Mouse (Mus musculus): ENCODE measurements around the gene Ninl. TPM values are rescaled to one million over a fixed set of nuclear protein-coding genes. Genes with fewer than 3 reads are reported as not detected.

Ninl gene
- polyA plus RNA-seq, 1 experiment from 2014 or later = 4.3 TPM

GRCm38 (mm10) chr2:151003796-151004195 is 35.4 kb downstream of the Ninl start:
- ATAC-seq (ENCODE audit: low FRiP score) = no peak

GRCm38 (mm10) chr2:151001619-151002175 is 37.5 kb downstream of the Ninl start:
- no peak overlapping the region for H3K27ac ChIP-seq
- H3K4me1 ChIP-seq (replicated peaks; ENCODE audit: control insufficient read depth, insufficient read depth, low read length) = no peaks in the 10 kb centered on the region
- H3K36me3 ChIP-seq (replicated peaks; ENCODE audit: control insufficient read depth, insufficient read depth) = no peaks in the 10 kb centered on the region
- no peak overlapping the region for H3K4me3 ChIP-seq (replicated peaks; ENCODE audit: low read length)
- H3K27me3 ChIP-seq (ENCODE audit: control insufficient read depth, insufficient read depth, low read length) = no peaks in the 10 kb centered on the region
- no peak for DNase-seq (ENCODE audit: low spot score)
- no peak overlapping the region for H3K4me2 ChIP-seq (replicated peaks)
- no peak for ATAC-seq (ENCODE audit: low FRiP score)
- 92% methylated on average over 5 of the region's 5 CpGs for WGBS
- H3K9me3 ChIP-seq (ENCODE audit: control insufficient read depth, low read length) = no peaks in the 10 kb centered on the region
- H3K9ac ChIP-seq = no peak overlapping the region

More at GRCm38 (mm10) chr2:151003796-151004195, 35.4 kb downstream of the Ninl start:
- no peak overlapping the region for H3K4me2 ChIP-seq (replicated peaks)
- 87% methylated on average over 6 of the region's 6 CpGs for WGBS
- H3K9me3 ChIP-seq (ENCODE audit: control insufficient read depth, low read length) = no peaks in the 10 kb centered on the region
- no peak overlapping the region for H3K27ac ChIP-seq
- DNase-seq (ENCODE audit: low spot score) = no peak
- H3K27me3 ChIP-seq (ENCODE audit: control insufficient read depth, insufficient read depth, low read length) = no peaks in the 10 kb centered on the region
- no peak overlapping the region for H3K9ac ChIP-seq
- no peak overlapping the region for H3K4me3 ChIP-seq (replicated peaks; ENCODE audit: low read length)
- no peaks in the 10 kb centered on the region for H3K36me3 ChIP-seq (replicated peaks; ENCODE audit: control insufficient read depth, insufficient read depth)
- 0 out of 2 replicates have a peak, but pooled peaks cover 6% of the 10 kb centered on the region for H3K4me1 ChIP-seq (replicated peaks; ENCODE audit: control insufficient read depth, insufficient read depth, low read length)

GRCm38 (mm10) chr2:151000402-151001178 is 38.6 kb downstream of the Ninl start:
- WGBS = 46% methylated on average over 7 of the region's 7 CpGs

DNA sequence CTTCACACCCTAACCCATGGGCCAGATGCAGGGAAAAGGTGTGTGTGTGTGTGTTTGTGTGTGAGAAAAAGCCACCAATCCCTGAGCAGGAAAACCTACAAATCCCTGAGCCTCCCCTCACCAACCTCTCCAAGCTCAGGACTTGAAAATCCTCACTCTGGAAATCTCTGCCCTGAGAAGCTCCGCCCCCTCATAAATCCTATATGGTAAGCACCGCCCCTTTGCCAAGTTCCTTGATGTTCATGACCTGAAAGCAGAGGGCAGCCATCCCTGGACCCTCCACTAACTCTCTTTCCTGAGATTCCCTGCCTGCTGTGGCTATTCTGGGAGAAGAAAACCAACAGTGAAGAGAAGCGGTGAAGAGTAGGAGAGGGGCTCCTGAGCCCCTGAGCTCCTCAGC is 40.2 kb downstream of the Ninl start:
- no peak for DNase-seq (ENCODE audit: low spot score)
- no peak overlapping the region for H3K9ac ChIP-seq

More at GRCm38 (mm10) chr2:151000402-151001178, 38.6 kb downstream of the Ninl start:
- Histone ChIP-seq H3K36me3 (replicated peaks; ENCODE audit: control insufficient read depth, insufficient read depth) (no peaks in the 10 kb centered on the region), H3K9me3 (ENCODE audit: control insufficient read depth, low read length) (no peaks in the 10 kb centered on the region), H3K4me1 (replicated peaks; ENCODE audit: control insufficient read depth, insufficient read depth, low read length) (no peaks in the 10 kb centered on the region), H3K4me2 (replicated peaks) (no peak overlapping the region), H3K27me3 (ENCODE audit: control insufficient read depth, insufficient read depth, low read length) (no peaks in the 10 kb centered on the region), H3K4me3 (replicated peaks; ENCODE audit: low read length) (no peak overlapping the region), H3K9ac (no peak overlapping the region), H3K27ac (no peak overlapping the region)
- ATAC-seq (ENCODE audit: low FRiP score) = peak; percentile 91
- peak; percentile 76 for DNase-seq (ENCODE audit: low spot score)

GRCm38 (mm10) chr2:150997618-150998017 is 41.6 kb downstream of the Ninl start:
- Histone ChIP-seq H3K9ac (no peak overlapping the region), H3K27ac (no peak overlapping the region), H3K27me3 (ENCODE audit: control insufficient read depth, insufficient read depth, low read length) (no peaks in the 10 kb centered on the region), H3K4me2 (replicated peaks) (no peak overlapping the region), H3K4me1 (replicated peaks; ENCODE audit: control insufficient read depth, insufficient read depth, low read length) (no peaks in the 10 kb centered on the region), H3K36me3 (replicated peaks; ENCODE audit: control insufficient read depth, insufficient read depth) (no peaks in the 10 kb centered on the region), H3K9me3 (ENCODE audit: control insufficient read depth, low read length) (no peaks in the 10 kb centered on the region), H3K4me3 (replicated peaks; ENCODE audit: low read length) (no peak overlapping the region)
- 63% methylated on average over 5 of the region's 5 CpGs for WGBS
- ATAC-seq (ENCODE audit: low FRiP score) (no peak), DNase-seq (ENCODE audit: low spot score) (no peak)

More for the DNA sequence above, 40.2 kb downstream of the Ninl start:
- Histone ChIP-seq H3K27ac (no peak overlapping the region), H3K9me3 (ENCODE audit: control insufficient read depth, low read length) (no peaks in the 10 kb centered on the region), H3K4me3 (replicated peaks; ENCODE audit: low read length) (no peak overlapping the region), H3K36me3 (replicated peaks; ENCODE audit: control insufficient read depth, insufficient read depth) (no peaks in the 10 kb centered on the region), H3K4me1 (replicated peaks; ENCODE audit: control insufficient read depth, insufficient read depth, low read length) (no peaks in the 10 kb centered on the region), H3K27me3 (ENCODE audit: control insufficient read depth, insufficient read depth, low read length) (no peaks in the 10 kb centered on the region), H3K4me2 (replicated peaks) (no peak overlapping the region)
- WGBS = 59% methylated on average over 3 of the region's 3 CpGs
- no peak for ATAC-seq (ENCODE audit: low FRiP score)

GRCm38 (mm10) chr2:150995324-150995723 is 43.9 kb downstream of the Ninl start:
- H3K4me2 ChIP-seq (replicated peaks) = no peak overlapping the region
- no peaks in the 10 kb centered on the region for H3K36me3 ChIP-seq (replicated peaks; ENCODE audit: control insufficient read depth, insufficient read depth)
- no peaks in the 10 kb centered on the region for H3K4me1 ChIP-seq (replicated peaks; ENCODE audit: control insufficient read depth, insufficient read depth, low read length)
- ATAC-seq (ENCODE audit: low FRiP score) = no peak
- no peak overlapping the region for H3K4me3 ChIP-seq (replicated peaks; ENCODE audit: low read length)
- DNase-seq (ENCODE audit: low spot score) = no peak
- no peaks in the 10 kb centered on the region for H3K9me3 ChIP-seq (ENCODE audit: control insufficient read depth, low read length)
- no peak overlapping the region for H3K27ac ChIP-seq
- H3K27me3 ChIP-seq (ENCODE audit: control insufficient read depth, insufficient read depth, low read length) = no peaks in the 10 kb centered on the region
- no peak overlapping the region for H3K9ac ChIP-seq
- 88% methylated on average over 4 of the region's 4 CpGs for WGBS

GRCm38 (mm10) chr2:150991050-150991449 is 48.1 kb downstream of the Ninl start:
- no peak overlapping the region for H3K4me3 ChIP-seq (replicated peaks; ENCODE audit: low read length)
- no peaks in the 10 kb centered on the region for H3K4me1 ChIP-seq (replicated peaks; ENCODE audit: control insufficient read depth, insufficient read depth, low read length)
- no peak overlapping the region for H3K27ac ChIP-seq
- DNase-seq (ENCODE audit: low spot score) (no peak), ATAC-seq (ENCODE audit: low FRiP score) (no peak)
- no peaks in the 10 kb centered on the region for H3K36me3 ChIP-seq (replicated peaks; ENCODE audit: control insufficient read depth, insufficient read depth)
- 93% methylated on average over 4 of the region's 4 CpGs for WGBS
- H3K4me2 ChIP-seq (replicated peaks) = no peak overlapping the region
- no peaks in the 10 kb centered on the region for H3K9me3 ChIP-seq (ENCODE audit: control insufficient read depth, low read length)
- H3K27me3 ChIP-seq (ENCODE audit: control insufficient read depth, insufficient read depth, low read length) = no peaks in the 10 kb centered on the region
- H3K9ac ChIP-seq = no peak overlapping the region

DNA sequence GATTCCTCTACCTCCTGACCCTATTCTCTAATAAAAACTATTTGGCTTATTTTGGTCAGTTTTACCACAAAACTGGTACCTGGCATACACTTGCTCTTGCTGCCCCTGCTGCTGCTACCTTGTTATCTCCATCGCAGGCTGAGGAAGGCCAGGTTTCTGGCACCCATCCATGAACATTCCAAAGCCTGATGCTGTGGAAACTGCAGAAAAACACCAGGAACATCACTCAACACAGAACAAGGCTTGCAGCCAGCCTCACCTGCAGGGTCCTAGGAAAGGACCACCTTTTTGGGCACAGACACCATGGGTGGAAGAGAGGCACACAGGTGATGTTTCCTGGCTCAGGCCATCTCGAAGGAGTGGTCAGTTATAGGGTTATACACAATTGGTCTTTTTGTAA is 48.7 kb downstream of the Ninl start:
- Histone ChIP-seq H3K4me2 (replicated peaks) (no peak overlapping the region), H3K27ac (no peak overlapping the region), H3K4me1 (replicated peaks; ENCODE audit: control insufficient read depth, insufficient read depth, low read length) (no peaks in the 10 kb centered on the region), H3K27me3 (ENCODE audit: control insufficient read depth, insufficient read depth, low read length) (no peaks in the 10 kb centered on the region), H3K4me3 (replicated peaks; ENCODE audit: low read length) (no peak overlapping the region), H3K9ac (no peak overlapping the region), H3K36me3 (replicated peaks; ENCODE audit: control insufficient read depth, insufficient read depth) (no peaks in the 10 kb centered on the region), H3K9me3 (ENCODE audit: control insufficient read depth, low read length) (no peaks in the 10 kb centered on the region)
- DNase-seq (ENCODE audit: low spot score) (no peak), ATAC-seq (ENCODE audit: low FRiP score) (no peak)
- WGBS = 86% methylated on average over 2 of the region's 2 CpGs

GRCm38 (mm10) chr2:150985359-150985758 is 53.8 kb downstream of the Ninl start:
- Histone ChIP-seq H3K4me3 (replicated peaks; ENCODE audit: low read length) (no peak overlapping the region), H3K27me3 (ENCODE audit: control insufficient read depth, insufficient read depth, low read length) (no peaks in the 10 kb centered on the region), H3K4me1 (replicated peaks; ENCODE audit: control insufficient read depth, insufficient read depth, low read length) (no peaks in the 10 kb centered on the region), H3K36me3 (replicated peaks; ENCODE audit: control insufficient read depth, insufficient read depth) (no peaks in the 10 kb centered on the region), H3K9me3 (ENCODE audit: control insufficient read depth, low read length) (no peaks in the 10 kb centered on the region), H3K9ac (no peak overlapping the region), H3K27ac (no peak overlapping the region), H3K4me2 (replicated peaks) (no peak overlapping the region)
- DNase-seq (ENCODE audit: low spot score) (no peak), ATAC-seq (ENCODE audit: low FRiP score) (no peak)
- 98% methylated on average over 2 of the region's 2 CpGs for WGBS
